Mouse (Mus musculus) brown adipose tissue, adult 24 weeks (tissue): ENCODE data around the gene Syngr4. TPM values are rescaled to one million over a fixed set of nuclear protein-coding genes. Genes with fewer than 3 reads are reported as not detected.

ENCODE experiments used
- H3K27ac ChIP-seq: fragments of 200-500 bp; replicated peaks from 2 replicates; pipeline ENCODE4 v1.5.1; 2012; ENCODE audit warnings: low read depth, mild to moderate bottlenecking, low read length
- H3K4me1 ChIP-seq: fragments of 200-500 bp; 2 replicates; pipeline ENCODE4 v1.6.1; 2012; ENCODE audit warnings: low read length, mixed read lengths; ENCODE audit not compliant: control insufficient read depth, insufficient read depth, insufficient read length
- H3K4me3 ChIP-seq: fragments of 200-500 bp; 2 replicates; pipeline ENCODE4 v1.5.1; 2012; ENCODE audit warnings: low read depth, mild to moderate bottlenecking, low read length, moderate library complexity; ENCODE audit not compliant: insufficient read depth
- polyA plus RNA-seq: library from polyadenylated mRNA; stranded (reverse); fragments of >200 nt; gene quantifications from 2 replicates; pipeline ENCODE4 v1.2.4, GENCODE M21; 2012; ENCODE audit not compliant: missing spikeins, insufficient read depth, insufficient read length

The Syngr4 gene
- polyA plus RNA-seq, 1 experiment = not detected

GRCm38 (mm10) chr7:45865925-45866910, 30.3 kb downstream of the Syngr4 start:
- Histone ChIP-seq H3K27ac (peak overlapping the region; percentile 25), H3K4me1 (peaks cover 3% of the 10 kb centered on the region; the same call in 1 of the 2 replicates), H3K4me3 (peak overlapping the region; percentile 80)

- Histone ChIP-seq H3K27ac (no peak overlapping the region), H3K4me1 (peaks cover 3% of the 10 kb centered on the region; the same call in 1 of the 2 replicates), H3K4me3 (no peak overlapping the region)
Observed at GRCm38 (mm10) chr7:45864435-45864834, 32.1 kb downstream of the Syngr4 start.

- H3K27ac ChIP-seq = no peak overlapping the region
- no peak overlapping the region for H3K4me3 ChIP-seq
- H3K4me1 ChIP-seq = peaks cover 3% of the 10 kb centered on the region; the same call in 1 of the 2 replicates
Observed at GRCm38 (mm10) chr7:45862804-45863203, 33.7 kb downstream of the Syngr4 start.

- Histone ChIP-seq H3K27ac (no peak overlapping the region), H3K4me1 (no peaks in the 10 kb centered on the region), H3K4me3 (no peak overlapping the region)
Observed at GRCm38 (mm10) chr7:45859008-45859407, 37.5 kb downstream of the Syngr4 start.

DNA sequence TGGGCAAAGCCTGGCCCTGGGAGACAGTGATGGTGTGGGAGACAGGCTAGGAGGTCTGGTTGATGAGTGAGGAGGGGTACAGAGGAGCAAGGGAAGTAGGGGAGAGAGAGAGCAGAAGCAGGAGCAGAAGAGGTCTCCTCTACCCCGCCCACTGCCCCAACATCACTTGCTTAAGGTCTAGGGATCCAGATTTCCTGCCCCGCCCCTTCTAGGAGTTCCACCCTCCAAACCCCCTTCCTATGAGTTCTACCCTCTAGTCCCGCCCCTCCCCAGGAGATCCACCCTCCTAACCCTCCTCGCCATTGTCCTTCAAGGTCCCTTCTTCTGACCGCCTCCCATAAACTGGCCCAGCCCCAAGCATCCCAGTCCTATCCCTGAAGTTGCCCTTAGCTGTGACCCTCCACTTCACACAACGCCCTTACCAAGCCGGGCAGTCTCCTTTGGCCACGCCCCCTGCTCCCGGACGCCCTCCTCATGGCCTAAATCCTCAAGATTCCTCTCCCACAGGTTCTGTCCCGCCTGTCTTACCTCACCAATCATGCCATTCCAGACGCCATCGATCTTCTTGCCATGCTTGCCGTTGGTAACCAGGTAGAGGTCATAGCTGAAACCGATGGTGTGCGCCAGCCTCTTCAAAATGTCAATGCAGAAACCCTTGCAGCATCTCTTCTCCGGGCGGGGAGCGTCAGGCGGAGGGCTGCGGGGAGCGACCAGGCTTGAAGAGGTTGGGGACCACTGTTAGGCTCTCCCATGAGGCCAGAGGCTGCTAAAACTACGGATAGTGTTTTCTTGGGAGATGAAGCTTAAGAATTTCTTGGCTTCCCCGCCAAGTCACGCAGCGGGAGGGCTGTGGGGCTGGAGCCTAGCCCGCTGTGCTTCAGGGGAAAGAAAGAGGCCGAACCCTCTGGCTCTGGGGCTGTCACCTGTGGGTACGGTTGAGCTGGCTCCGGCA, 39.3 kb downstream of the Syngr4 start:
- Histone ChIP-seq H3K4me3 (peak overlapping the region; percentile 27), H3K27ac (no peak overlapping the region), H3K4me1 (no peaks in the 10 kb centered on the region)

- no peak overlapping the region for H3K4me3 ChIP-seq
- H3K27ac ChIP-seq = no peak overlapping the region
- no peaks in the 10 kb centered on the region for H3K4me1 ChIP-seq
Observed at GRCm38 (mm10) chr7:45853089-45853488, 43.4 kb downstream of the Syngr4 start.

GRCm38 (mm10) chr7:45850661-45851060, 45.9 kb downstream of the Syngr4 start:
- Histone ChIP-seq H3K4me1 (no peaks in the 10 kb centered on the region), H3K4me3 (no peak overlapping the region), H3K27ac (no peak overlapping the region)

DNA sequence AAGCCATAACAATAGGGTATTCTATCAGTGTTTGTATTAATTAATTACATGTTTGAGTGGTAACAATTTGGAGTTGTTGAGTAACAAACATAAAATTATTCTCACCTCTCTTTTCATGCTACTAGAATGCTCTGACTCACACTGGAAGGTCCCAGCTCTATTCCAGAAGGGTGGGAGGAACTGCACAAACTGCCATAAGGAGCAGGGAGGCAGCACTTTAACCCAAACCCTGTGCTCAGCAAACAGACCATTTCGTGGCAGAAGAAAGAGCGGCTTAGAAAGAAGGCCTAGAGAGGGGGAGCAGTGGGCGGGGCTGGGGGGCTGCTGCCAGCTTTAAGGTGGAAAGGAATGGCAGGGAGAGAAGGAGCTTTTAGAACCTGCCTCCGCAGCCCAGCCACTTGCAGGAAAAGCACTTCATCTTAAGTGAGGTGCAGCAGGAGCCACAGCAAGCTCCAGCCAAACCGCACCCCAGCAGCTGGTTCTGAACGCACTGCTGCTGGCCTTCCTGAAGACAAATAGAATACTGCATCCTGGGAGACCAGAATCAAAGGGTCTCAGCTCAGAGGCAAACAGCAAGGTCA, 48.0 kb downstream of the Syngr4 start:
- no peak overlapping the region for H3K27ac ChIP-seq
- no peaks in the 10 kb centered on the region for H3K4me1 ChIP-seq
- H3K4me3 ChIP-seq = no peak overlapping the region

DNA sequence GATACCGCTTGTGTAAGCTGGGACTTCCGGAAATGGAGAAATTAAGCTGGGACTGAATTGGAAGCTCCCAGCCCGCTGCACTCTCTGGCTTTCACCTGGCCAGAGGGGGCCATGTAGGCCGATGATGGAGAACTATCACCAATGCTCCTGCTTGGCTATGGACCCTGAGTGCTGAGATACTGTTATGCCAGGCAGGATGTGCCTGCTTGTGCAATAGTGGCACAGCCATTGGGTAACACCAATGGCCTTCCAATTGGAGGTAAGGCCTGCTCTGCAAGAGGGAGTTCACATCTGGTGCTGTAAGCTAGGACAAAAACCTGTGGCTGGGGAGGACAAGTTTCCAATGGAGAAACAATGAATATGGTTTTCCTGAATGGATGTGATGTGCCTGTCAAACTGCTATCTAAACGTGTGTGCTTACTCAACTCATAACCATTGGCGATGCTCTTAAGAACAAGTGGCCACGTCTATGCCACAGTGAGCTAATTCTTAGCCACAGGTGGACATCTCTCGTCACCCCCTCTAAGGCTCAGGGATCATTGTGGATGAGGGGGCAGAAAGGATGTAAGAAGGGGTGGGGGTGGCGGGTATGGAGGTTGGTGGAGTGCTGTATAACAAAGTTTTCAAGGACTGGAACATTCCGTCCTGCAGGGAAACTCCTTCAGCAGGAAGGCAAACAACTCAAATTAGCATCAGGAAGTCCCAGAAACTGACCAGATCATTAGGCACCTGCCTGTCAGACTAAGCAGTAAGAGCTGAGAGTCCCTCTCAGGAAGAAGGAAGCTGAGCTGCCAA, 53.4 kb downstream of the Syngr4 start:
- H3K4me1 ChIP-seq = no peaks in the 10 kb centered on the region
- no peak overlapping the region for H3K27ac ChIP-seq
- H3K4me3 ChIP-seq = no peak overlapping the region

Other genes with a start within 250 kb of the Syngr4 start
- not detected in 2 replicates for gene Fut2, start 230.3 kb downstream of the Syngr4 start, polyA plus RNA-seq
- not detected in 2 replicates for gene Ntn5, start 212.7 kb downstream of the Syngr4 start, polyA plus RNA-seq
- gene Sec1, start 202.3 kb downstream of the Syngr4 start, polyA plus RNA-seq = not detected in 2 replicates
- gene Car11, start 196.9 kb downstream of the Syngr4 start, polyA plus RNA-seq = 12.1 and 17.1 TPM in 2 replicates
- 23.3 and 31.5 TPM in 2 replicates for gene Dbp, start 191.6 kb downstream of the Syngr4 start, polyA plus RNA-seq
- 445 and 504 TPM in 2 replicates for gene Rpl18, start 181.3 kb downstream of the Syngr4 start, polyA plus RNA-seq
- gene Sphk2, start 178.7 kb downstream of the Syngr4 start, polyA plus RNA-seq = 9.2 and 9.9 TPM in 2 replicates
- not detected in 2 replicates for gene Fam83e, start 175.5 kb downstream of the Syngr4 start, polyA plus RNA-seq
- gene Spaca4, start 170.9 kb downstream of the Syngr4 start, polyA plus RNA-seq = not detected in 2 replicates
- 0.36 and 0.46 TPM in 2 replicates for gene Lmtk3, start 113.0 kb downstream of the Syngr4 start, polyA plus RNA-seq
- 0.87 and 1.1 TPM in 2 replicates for gene Sult2b1, start 112.0 kb downstream of the Syngr4 start, polyA plus RNA-seq
- gene Cyth2, start 82.1 kb downstream of the Syngr4 start, polyA plus RNA-seq = 39.1 and 45.5 TPM in 2 replicates
- 1.1 TPM in 1 of 2 replicates, not detected in the other for gene Kcnj14, start 71.9 kb downstream of the Syngr4 start, polyA plus RNA-seq
- 5.5 and 6.6 TPM in 2 replicates for gene Grwd1, start 65.8 kb downstream of the Syngr4 start, polyA plus RNA-seq
- gene Kdelr1, start 23.9 kb downstream of the Syngr4 start, polyA plus RNA-seq = 95.6 and 96.1 TPM in 2 replicates
- not detected in 2 replicates for gene Grin2d, start 18.3 kb downstream of the Syngr4 start, polyA plus RNA-seq
- 151 and 189 TPM in 2 replicates for gene Tmem143, start 227 bp upstream of the Syngr4 start, polyA plus RNA-seq
- 18.1 and 29.0 TPM in 2 replicates for gene Emp3, start 24.7 kb upstream of the Syngr4 start, polyA plus RNA-seq
- gene Ccdc114, start 27.4 kb upstream of the Syngr4 start, polyA plus RNA-seq = 1.2 and 1.7 TPM in 2 replicates
- gene Abcc6, start 133.6 kb upstream of the Syngr4 start, polyA plus RNA-seq = not detected in 2 replicates
- gene Nomo1, start 137.0 kb upstream of the Syngr4 start, polyA plus RNA-seq = 26.3 and 38.6 TPM in 2 replicates
- 5.1 and 10.4 TPM in 2 replicates for gene Kcnj11, start 204.1 kb upstream of the Syngr4 start, polyA plus RNA-seq